12 mouse cellular contexts compared by ENCODE assay signal in genomic region chr3:50613011-50613410, GRCm38 (mm10).
"Had no signal": no experiment of that assay in that cellular context is flagged by ENCODE, and none has a peak within 500 bp of the region (broad histone marks: within the 10 kb centered on the region; RNA-seq: fewer than 3 reads in every experiment).

No protein-coding gene starts in this region.

- H3K9me3 ChIP-seq: limb, embryonic 10.5 days; liver, embryonic 15.5 days; midbrain, embryonic 15.5 days; neural tube, embryonic 12.5 days had no signal

- H3K36me3 ChIP-seq: limb, embryonic 10.5 days; liver, embryonic 15.5 days; midbrain, embryonic 15.5 days; neural tube, embryonic 12.5 days had no signal

- H3K4me3 ChIP-seq: limb, embryonic 10.5 days; liver, embryonic 15.5 days; midbrain, embryonic 15.5 days; neural tube, embryonic 12.5 days had no signal

- H3K4me1 ChIP-seq: liver, embryonic 15.5 days; midbrain, embryonic 15.5 days; neural tube, embryonic 12.5 days had no signal

- H3K27me3 ChIP-seq: liver, embryonic 15.5 days; midbrain, embryonic 15.5 days; neural tube, embryonic 12.5 days had no signal

- DNase-seq: kidney, adult 8-10 months; kidney, postnatal 25 days; lung, adult 2 months; lung, postnatal 36 days; right cerebral cortex, postnatal 14 days; thymus, adult 2 months; thymus, postnatal 25 days had no signal

- H3K27ac ChIP-seq: limb, embryonic 10.5 days; liver, embryonic 15.5 days; midbrain, embryonic 15.5 days; neural tube, embryonic 12.5 days; stomach, postnatal 0 days had no signal
